Mouse (Mus musculus) E14TG2a.4 (cell line): ENCODE results near the gene Ddx58.

Experiments used
- CTCF ChIP-seq: conservative IDR thresholded peaks from 2 replicates; pipeline ENCODE4 v1.5.1; 2014; ENCODE audit warnings: low read length
- NANOG ChIP-seq: IDR thresholded peaks from 2 replicates; pipeline ENCODE4 v1.6.1; 2014; ENCODE audit warnings: borderline replicate concordance, low read length, mixed read lengths
- POU5F1 ChIP-seq: IDR thresholded peaks from 2 replicates; pipeline ENCODE4 v1.6.1; 2014; ENCODE audit warnings: low read length, borderline replicate concordance

GRCm38 (mm10) chr4:40253766-40254165 is 14.1 kb upstream of the Ddx58 start:
- TF ChIP-seq CTCF (no peak), POU5F1 (no peak), NANOG (no peak)
